Mouse (Mus musculus): ENCODE data around the gene Mpz.

DNA sequence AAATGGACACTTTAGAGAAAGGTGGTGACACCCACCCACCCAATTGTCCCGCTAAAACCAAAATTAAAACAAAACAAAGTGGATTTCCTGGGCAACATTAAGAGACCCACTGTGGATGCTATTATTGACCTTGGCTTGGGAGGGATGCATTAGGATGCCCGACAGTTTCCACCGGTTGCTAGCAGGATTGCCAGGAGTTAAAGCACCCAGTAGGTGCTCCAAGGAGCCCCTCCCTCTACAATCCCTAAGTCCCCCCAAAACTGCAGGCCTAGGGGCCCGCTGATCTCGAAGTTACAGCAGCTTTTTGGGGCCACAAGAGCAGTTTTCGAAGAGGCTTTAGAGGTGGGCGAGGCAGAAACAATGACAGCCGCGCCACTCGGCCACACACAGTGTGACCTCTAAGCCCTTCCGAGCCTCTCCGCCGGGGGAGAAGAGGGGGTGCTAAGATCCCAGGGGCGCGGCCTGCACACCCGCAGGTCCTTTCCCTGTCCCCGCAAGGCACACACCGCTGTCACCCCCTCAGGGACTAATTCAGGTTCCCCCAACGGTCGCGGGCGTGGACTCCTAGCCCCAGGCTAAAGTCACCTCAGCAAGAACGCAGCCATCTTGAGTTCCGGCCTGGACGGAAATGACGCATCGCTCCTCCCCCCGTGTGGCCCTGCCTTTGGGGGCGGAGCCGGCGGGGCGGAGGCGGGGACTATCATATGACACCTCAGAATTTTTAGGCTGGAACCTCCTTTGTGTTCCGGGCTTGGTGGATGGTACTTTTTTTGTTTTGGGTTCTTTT, at the start of gene Mpz, which contains the start of gene Sdhc:
- TF ChIP-seq CTCF (IDR thresholded peaks at IDR 0.05; ENCODE audit: borderline replicate concordance, insufficient read depth, low read depth, low read length) (no peak), POLR2A (IDR thresholded peaks at IDR 0.05; ENCODE audit: borderline replicate concordance, insufficient read depth, low read length) (peak; percentile 99)

Measured in cerebellum, adult 2 months (tissue).